Mouse (Mus musculus): ENCODE data around the gene C1qtnf2.

Gene C1qtnf2

DNA sequence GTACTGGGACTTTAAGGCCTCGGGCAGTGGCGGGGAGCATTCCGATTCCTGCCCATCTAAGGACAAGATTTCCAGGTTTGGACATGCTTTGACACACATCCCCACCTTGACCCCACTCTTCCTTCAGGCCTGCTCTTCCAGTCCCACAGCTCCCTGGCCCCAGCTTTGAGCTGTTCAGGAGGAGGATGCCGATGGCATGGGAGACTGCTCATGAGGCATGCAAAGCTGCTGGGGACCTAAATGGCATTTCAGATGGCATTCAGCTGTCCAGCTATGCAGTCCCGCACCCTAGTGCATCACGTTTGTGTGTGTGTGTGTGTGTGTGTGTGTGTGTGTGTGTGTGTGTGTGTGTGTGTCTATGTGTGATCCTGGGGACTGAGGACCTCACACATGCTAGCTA lies 63.0 kb downstream of the C1qtnf2 start:
- no peak for DNase-seq (ENCODE audit: low spot score in 2 of 2)

DNA sequence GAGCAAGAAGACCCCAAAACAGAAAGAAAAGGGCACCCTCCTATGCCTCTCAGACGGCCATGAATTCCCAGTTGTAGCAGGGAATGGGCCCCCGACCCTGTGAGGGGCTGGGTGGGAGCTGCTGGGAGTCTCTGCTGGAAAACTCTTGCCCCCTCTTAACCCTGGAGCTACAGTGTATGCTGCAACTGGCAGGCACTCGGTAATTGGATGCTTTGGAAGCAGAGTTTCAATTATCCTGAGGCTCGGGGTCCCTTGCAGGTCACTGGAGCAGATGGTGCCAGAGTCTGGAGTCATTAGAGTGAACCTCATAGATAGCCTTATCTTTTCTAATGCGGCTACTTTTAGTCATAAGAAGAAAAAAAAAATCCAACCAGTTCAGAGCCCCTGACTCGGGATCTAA lies 65.8 kb downstream of the C1qtnf2 start:
- DNase-seq (ENCODE audit: low spot score in 2 of 2) = no peak

Measured in frontal cortex, postnatal 10 days (tissue).